Mouse (Mus musculus): ENCODE data around the gene Ndufv2. TPM values are rescaled to one million over a fixed set of nuclear protein-coding genes. Genes with fewer than 3 reads are reported as not detected.

Gene Ndufv2
- 325 and 337 TPM in 2 replicates for polyA plus RNA-seq (2016; fragmentation: Nextera tagmentation; extraction: Ambion mirVana)

DNA sequence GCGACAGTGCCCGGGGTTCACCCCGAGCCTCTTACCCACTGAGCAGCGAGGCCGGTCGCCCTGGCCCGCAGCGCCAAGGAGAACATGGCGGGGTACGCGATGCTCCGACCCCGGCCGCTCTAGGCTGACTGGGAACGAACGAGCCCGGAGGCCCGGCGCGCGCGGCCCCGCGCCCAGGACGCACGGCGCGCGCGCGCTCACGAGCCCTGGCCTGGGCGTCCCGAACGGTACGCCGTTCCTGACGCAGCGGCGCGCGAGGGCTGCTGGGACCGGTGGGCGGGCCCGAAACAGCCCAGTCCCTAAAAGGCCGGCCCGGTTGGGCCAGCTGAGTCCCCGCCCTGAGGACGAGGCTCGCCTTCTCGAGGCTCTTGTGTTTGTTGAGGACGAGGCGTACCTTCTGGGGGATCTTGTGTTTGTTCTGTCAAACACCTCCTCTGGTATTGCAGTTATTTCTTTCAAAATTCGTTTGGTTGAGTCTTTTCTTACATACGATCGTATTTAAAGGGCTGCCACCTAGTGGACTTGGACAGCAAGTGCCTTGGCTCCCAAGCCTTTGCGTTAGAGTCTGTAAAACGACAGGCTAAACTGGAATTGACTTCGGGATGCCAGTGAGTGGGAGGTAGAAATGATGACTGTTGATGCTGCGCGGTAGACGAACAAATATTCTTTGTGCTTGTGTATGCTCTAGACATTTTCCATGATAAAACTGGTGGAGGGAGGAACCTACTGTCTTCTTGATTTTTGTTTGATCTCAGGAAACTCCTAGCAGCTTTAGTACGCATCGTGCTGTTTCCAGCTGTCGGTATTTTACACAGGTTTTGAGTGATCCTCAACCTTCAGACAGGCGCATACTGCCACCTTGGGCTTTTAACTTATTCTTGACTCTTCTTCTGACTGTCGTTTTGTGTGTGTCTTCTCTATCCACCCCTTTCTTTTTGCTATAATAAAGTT is at the start of gene Ndufv2:
Gene Ndufv2, minus strand, starts transcription at position 180 of the 951 bp plus-strand sequence.
- DNase-seq (ENCODE audit: extremely low spot score, low spot score) = peak; percentile 95
- Histone ChIP-seq H3K4me3 (peak within 1 kb of the TSS; percentile 96), H3K9me3 (no peaks in the 10 kb centered on the region), H3K4me1 (peaks cover 15% of the 10 kb centered on the region), H3K27ac (peak within 1 kb of the TSS; percentile 97), H3K36me3 (replicated peaks) (peaks cover 8% of the 10 kb centered on the region), H3K27me3 (ENCODE audit: poor library complexity, severe bottlenecking) (no peaks in the 10 kb centered on the region)
- 1% methylated on average over 67 of the region's 67 CpGs for WGBS

DNA sequence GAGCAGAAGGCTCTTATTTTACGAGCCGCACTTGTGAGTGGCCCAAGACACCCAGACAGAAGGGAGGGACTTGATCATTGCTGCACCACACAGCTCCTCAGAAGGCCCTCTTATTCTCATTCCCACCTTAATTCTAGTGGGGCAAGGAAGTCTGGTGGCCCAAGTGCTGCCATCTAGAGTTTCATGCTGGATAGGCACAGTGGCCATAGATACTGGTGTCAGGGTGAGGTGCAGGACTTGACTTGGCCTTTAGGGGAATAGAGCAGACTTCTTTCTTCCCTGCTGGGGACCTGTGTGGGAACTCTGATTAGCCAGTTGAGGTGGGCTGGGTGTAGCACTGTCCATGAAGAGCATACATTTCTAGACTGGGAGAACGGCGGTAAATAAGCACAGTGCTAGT is 29.9 kb upstream of the Ndufv2 start:
- Histone ChIP-seq H3K36me3 (replicated peaks) (peaks cover 95% of the 10 kb centered on the region), H3K9me3 (0 out of 2 replicates have a peak, but pooled peaks cover 3% of the 10 kb centered on the region), H3K27ac (no peak overlapping the region), H3K4me1 (no peaks in the 10 kb centered on the region), H3K4me3 (no peak overlapping the region), H3K27me3 (ENCODE audit: poor library complexity, severe bottlenecking) (no peaks in the 10 kb centered on the region)
- WGBS = 96% methylated on average over 4 of the region's 4 CpGs
- no peak for DNase-seq (ENCODE audit: extremely low spot score, low spot score)

DNA sequence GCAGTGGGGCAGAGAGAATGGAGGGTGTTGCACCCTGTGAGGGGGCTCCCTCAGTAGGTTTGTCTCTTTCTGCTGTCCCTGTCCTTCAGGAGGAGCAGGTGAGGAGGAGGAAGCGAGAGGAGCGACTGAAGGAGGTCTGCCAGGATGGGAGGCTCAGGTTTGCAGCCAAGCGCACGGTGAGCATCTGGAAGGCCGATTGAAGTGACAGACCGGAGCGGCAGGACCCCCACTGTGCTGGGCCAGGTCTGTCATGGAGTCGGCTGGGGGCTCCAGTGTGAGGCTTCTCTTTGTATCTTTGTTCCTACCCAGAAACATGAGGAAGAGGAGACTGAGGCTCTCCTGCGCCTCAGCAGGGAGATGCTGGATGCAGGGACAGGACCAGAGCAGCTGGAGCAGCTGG is 29.0 kb upstream of the Ndufv2 start:
- Histone ChIP-seq H3K27ac (no peak overlapping the region), H3K4me3 (no peak overlapping the region), H3K4me1 (peaks cover 3% of the 10 kb centered on the region), H3K36me3 (replicated peaks) (peaks cover 92% of the 10 kb centered on the region), H3K27me3 (ENCODE audit: poor library complexity, severe bottlenecking) (no peaks in the 10 kb centered on the region), H3K9me3 (0 out of 2 replicates have a peak, but pooled peaks cover 3% of the 10 kb centered on the region)
- WGBS = 92% methylated on average over 9 of the region's 9 CpGs
- no peak for DNase-seq (ENCODE audit: extremely low spot score, low spot score)

GRCm38 (mm10) chr17:66125211-66125610 is 23.9 kb upstream of the Ndufv2 start:
- Histone ChIP-seq H3K27me3 (ENCODE audit: poor library complexity, severe bottlenecking) (no peaks in the 10 kb centered on the region), H3K36me3 (replicated peaks) (peaks cover 42% of the 10 kb centered on the region), H3K4me1 (peaks cover 17% of the 10 kb centered on the region), H3K27ac (no peak overlapping the region), H3K4me3 (peak overlapping the region; percentile 81; the same call in 1 of the 2 replicates), H3K9me3 (no peaks in the 10 kb centered on the region)
- 70% methylated on average over 5 of the region's 5 CpGs for WGBS
- DNase-seq (ENCODE audit: extremely low spot score, low spot score) = no peak

DNA sequence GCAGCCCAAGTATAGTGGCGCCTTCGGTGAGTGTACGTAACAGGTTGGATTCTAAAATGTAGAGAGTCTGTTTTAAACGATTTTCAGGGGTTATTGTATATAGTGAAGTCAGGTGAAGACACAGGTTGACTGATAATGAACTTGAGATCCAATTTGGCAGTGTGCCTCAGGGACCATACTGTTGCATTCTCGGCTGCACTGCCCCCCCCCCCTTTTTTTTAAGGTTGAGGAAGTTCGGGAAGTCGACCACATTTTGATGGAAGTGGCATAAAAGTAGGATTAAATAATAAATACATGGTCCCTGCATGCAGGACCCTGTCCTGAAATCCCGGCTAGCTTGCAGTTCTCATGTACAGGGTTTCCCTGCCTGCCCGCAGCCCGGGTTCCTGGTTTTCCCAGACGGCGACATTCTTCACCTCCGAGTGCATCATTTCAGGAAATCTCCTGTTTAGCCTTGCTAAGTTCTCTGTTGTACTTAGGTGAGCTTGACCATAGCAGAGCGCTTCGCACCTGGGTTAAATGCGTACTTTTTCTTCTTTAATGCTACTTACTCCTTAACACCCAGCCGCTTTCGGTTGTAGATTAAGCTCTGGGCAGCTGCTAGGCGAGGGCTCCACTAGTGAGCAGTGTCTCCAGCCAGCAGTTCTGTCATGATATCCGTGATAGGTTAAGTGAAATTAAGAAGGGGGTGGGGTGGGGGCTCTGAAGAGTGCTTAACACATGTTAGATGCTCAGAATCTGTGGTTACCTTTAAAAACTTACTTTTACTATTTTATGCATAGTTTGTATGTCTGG is 22.7 kb upstream of the Ndufv2 start:
- Histone ChIP-seq H3K4me1 (peaks cover 17% of the 10 kb centered on the region), H3K9me3 (no peaks in the 10 kb centered on the region), H3K27ac (peak overlapping the region; percentile 95), H3K36me3 (replicated peaks) (peaks cover 44% of the 10 kb centered on the region), H3K4me3 (peak overlapping the region; percentile 81), H3K27me3 (ENCODE audit: poor library complexity, severe bottlenecking) (no peaks in the 10 kb centered on the region)
- DNase-seq (ENCODE audit: extremely low spot score, low spot score) = peak; percentile 41
- WGBS = 2% methylated on average over 20 of the region's 20 CpGs

GRCm38 (mm10) chr17:66123066-66123815 is 21.9 kb upstream of the Ndufv2 start, which contains the start of gene Ddx11:
Gene Ddx11 (plus strand): TSS chr17:66123520.
- no peaks in the 10 kb centered on the region for H3K9me3 ChIP-seq
- WGBS = 6% methylated on average over 45 of the region's 45 CpGs
- H3K27ac ChIP-seq = peak within 1 kb of the TSS; percentile 95
- peak within 1 kb of the TSS; percentile 81 for H3K4me3 ChIP-seq
- peaks cover 17% of the 10 kb centered on the region for H3K4me1 ChIP-seq
- H3K27me3 ChIP-seq (ENCODE audit: poor library complexity, severe bottlenecking) = no peaks in the 10 kb centered on the region
- H3K36me3 ChIP-seq (replicated peaks) = peaks cover 44% of the 10 kb centered on the region
- peak; percentile 92 for DNase-seq (ENCODE audit: extremely low spot score, low spot score)

GRCm38 (mm10) chr17:66120701-66121100 is 19.3 kb upstream of the Ndufv2 start:
- DNase-seq (ENCODE audit: extremely low spot score, low spot score) = no peak
- no peaks in the 10 kb centered on the region for H3K27me3 ChIP-seq (ENCODE audit: poor library complexity, severe bottlenecking)
- 96% methylated on average over 1 of the region's 1 CpGs for WGBS

DNA sequence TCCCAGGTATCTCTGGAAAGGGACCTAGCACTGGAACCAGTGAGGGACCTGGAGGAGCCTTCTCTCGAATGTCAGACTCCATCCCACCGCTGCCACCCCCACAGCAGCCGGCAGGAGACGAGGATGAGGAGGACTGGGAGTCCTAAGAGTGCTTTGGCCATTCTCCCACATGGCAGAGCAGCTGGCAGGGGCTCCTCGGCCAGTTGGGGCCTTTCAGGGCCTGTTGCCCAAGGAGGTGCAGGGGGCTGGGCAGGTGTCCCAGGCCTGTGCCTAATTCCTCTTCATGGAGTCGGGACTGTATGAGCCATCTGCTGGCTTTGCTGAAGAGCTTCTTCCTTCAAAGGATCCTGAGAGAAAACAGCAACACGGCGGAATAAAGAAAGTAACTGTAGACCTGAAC is 17.6 kb upstream of the Ndufv2 start:
- Histone ChIP-seq H3K9me3 (no peaks in the 10 kb centered on the region), H3K4me3 (no peak overlapping the region), H3K27ac (no peak overlapping the region), H3K27me3 (ENCODE audit: poor library complexity, severe bottlenecking) (no peaks in the 10 kb centered on the region), H3K36me3 (replicated peaks) (peaks cover 61% of the 10 kb centered on the region), H3K4me1 (peaks cover under 1% of the 10 kb centered on the region; the same call in 1 of the 2 replicates)
- DNase-seq (ENCODE audit: extremely low spot score, low spot score) = no peak
- WGBS = 89% methylated on average over 8 of the region's 8 CpGs

More at GRCm38 (mm10) chr17:66120701-66121100, 19.3 kb upstream of the Ndufv2 start:
- Histone ChIP-seq H3K27ac (no peak overlapping the region), H3K4me3 (no peak overlapping the region), H3K36me3 (replicated peaks) (peaks cover 44% of the 10 kb centered on the region), H3K4me1 (peaks cover 17% of the 10 kb centered on the region), H3K9me3 (no peaks in the 10 kb centered on the region)

DNA sequence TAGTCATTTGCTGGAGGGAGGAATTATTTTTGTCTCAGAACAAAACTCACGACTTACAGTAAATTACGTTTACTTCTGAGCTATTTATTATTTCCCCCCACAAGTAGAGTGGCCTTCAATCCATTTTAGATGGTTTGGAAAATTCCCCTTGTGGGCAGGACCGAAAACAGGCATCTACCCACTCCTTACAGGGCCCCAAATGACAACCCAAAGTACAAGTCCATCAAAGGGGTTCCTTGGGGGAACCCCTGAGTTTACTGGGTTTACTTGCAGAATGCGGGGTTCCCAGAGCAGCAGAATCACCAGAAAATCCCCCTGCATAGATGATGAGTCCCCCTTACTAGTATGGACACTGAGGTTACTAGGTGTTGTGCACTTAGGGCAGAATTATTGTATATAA is 10.8 kb upstream of the Ndufv2 start:
- peak overlapping the region; percentile 92; the same call in 1 of the 2 replicates for H3K27ac ChIP-seq

DNA sequence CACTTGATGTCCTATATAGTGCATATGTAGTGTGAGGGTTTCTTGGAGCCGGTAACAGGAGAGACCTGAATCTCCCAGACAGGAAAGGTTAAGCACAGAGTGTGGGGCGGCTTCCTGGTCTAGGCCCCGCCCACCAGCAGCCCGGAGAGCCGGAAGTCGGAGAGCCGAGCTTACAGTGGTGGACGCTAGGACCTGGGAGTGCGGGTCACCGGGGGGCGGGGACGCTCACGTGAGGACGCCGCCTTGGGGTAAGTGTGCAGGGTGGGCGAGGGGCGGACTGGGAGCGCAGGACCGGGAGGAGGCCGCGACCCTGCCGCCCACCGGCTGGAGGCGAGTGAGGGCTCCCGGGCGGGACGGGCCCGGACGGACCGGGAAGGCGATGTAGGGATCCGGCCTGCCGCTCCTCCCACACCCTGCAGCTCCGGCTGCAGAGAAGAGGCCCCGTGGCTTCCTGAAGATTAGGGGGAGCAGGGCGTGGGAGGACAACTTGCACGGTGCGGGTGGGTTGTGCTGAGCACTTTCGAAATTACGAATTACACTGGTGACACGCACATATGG is 10.1 kb upstream of the Ndufv2 start, which contains the start of gene Washc1:
Gene Washc1, plus strand, starts transcription at position 144 of the 558 bp plus-strand sequence.
- no peaks in the 10 kb centered on the region for H3K27me3 ChIP-seq (ENCODE audit: poor library complexity, severe bottlenecking)
- peak; percentile 96 for DNase-seq (ENCODE audit: extremely low spot score, low spot score)
- H3K9me3 ChIP-seq = no peaks in the 10 kb centered on the region
- H3K4me3 ChIP-seq = peak within 1 kb of the TSS; percentile 89
- WGBS = under 1% methylated on average over 41 of the region's 41 CpGs
- H3K4me1 ChIP-seq = peaks cover 18% of the 10 kb centered on the region
- peaks cover 29% of the 10 kb centered on the region for H3K36me3 ChIP-seq (replicated peaks)
- H3K27ac ChIP-seq = peak within 1 kb of the TSS; percentile 92

More for the DNA sequence above, 10.8 kb upstream of the Ndufv2 start:
- WGBS = 55% methylated on average over 4 of the region's 4 CpGs
- Histone ChIP-seq H3K36me3 (replicated peaks) (peaks cover 36% of the 10 kb centered on the region), H3K4me1 (peaks cover 18% of the 10 kb centered on the region), H3K4me3 (peak overlapping the region; percentile 89), H3K9me3 (no peaks in the 10 kb centered on the region), H3K27me3 (ENCODE audit: poor library complexity, severe bottlenecking) (no peaks in the 10 kb centered on the region)
- no peak for DNase-seq (ENCODE audit: extremely low spot score, low spot score)

DNA sequence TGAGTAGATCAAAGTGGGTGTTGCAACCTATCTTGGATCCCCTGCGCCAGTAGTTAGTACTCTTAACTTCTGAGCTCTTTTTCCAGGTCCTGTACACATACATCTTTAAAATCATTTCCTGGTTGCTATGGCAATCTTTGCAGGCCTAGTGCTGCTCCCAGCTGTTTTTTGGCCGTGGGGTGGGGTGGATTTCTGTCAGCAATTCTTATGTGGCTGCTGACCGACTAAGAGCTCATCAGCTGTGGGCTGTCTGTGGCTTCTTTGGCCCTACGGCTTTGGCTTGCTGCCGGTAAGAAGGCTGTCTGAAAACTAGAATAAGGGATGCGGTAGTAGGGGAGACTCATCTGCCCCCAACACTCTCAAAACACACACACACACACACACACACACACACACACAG is 9.4 kb upstream of the Ndufv2 start:
- peak overlapping the region; percentile 92; the same call in 1 of the 2 replicates for H3K27ac ChIP-seq
- H3K36me3 ChIP-seq (replicated peaks) = peaks cover 22% of the 10 kb centered on the region
- no peaks in the 10 kb centered on the region for H3K27me3 ChIP-seq (ENCODE audit: poor library complexity, severe bottlenecking)
- peaks cover 18% of the 10 kb centered on the region for H3K4me1 ChIP-seq
- WGBS = 65% methylated on average over 6 of the region's 6 CpGs
- no peaks in the 10 kb centered on the region for H3K9me3 ChIP-seq
- no peak for DNase-seq (ENCODE audit: extremely low spot score, low spot score)
- peak overlapping the region; percentile 89 for H3K4me3 ChIP-seq
